Mouse (Mus musculus): ENCODE data around the gene Sp3.
A peak's percentile ranks its signal among the peaks of the same experiment; 100 is the strongest.
"Not testable (repeated sequence)": the region's sequence is repeated elsewhere in the genome, so short reads cannot be mapped to it uniquely, and the experiment has no call there.

Gene Sp3

DNA sequence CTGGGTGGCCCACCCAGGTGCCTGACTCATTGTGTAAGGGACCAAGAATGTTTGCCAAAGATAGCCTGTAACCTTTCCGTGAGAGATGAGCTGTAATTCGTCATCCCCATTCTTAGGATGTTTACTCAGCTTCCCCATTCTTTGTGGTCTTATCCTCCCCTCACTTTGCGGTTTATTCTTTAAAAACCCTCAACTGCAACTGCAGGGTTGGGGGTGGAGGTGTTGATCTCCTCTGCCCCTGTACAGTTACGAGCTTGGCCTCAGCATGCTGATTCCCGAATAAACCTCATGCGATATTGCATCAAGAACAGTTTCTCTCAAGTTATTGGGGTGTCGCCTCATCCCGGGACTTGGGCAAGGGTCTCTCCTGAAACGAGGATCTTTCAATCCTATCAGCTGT, 8.7 kb upstream of the Sp3 start:
- not testable (repeated sequence) for DNase-seq

DNA sequence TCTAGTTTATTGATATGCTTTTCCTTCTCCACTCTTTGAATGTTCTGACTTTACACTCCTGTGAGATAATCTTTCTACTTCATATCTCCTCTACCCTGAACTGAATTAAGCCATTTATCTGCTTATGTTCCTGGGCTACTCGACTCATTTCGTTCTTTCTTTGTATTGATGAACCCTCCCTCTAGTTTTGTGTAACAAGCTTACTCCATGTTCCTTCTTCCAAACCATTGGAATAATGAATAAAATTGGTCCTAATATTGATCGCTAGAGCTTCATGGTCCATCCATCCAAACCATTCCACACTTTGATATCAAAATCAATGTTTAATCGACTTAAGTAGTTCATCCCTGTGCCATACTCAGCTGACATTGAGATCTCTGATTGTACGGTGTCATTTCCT, 6.4 kb upstream of the Sp3 start, which contains the start of gene Gm11084:
Gm11084 (minus strand) TSS at position 101 of the 400 bp plus-strand sequence.
- no peak for DNase-seq

DNA sequence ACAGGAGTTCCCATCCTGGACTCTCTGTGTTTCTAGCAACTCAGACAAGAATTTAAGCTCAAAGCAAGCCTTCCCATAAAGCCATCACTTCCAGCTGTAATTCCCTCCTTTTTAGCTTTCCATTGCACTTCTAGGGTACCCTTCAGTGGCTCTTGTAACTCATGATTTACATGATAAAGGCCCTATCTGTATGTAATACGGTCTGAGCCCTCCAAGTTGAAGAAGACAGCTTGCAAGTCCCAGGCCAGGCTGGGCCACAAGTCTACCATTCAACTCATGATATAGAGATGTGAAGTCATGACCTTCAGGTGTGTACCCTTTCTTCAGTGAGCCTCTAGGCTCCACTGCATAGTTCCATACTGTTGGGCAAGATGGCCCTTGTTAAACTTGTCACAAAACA, 5.3 kb upstream of the Sp3 start:
- DNase-seq = no peak

DNA sequence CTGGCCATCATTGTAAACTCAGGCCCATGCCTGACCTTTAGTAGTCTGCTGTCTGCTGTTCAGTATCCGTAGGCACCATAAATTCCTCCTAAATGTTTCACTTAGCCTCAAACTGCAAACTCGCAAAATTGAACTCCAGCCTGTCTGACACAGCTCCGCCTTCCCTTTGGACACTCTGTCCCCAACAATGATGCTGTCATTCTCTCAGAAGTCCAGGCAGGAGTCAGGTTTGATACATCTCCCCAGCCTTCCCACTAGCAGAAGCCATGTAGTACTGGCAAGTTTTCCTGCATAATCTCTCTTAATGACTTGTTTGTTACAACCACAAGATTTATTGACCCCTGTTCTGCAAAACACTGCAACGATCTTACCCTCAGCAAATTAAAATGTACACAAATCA, 4.6 kb upstream of the Sp3 start:
- DNase-seq = no peak

DNA sequence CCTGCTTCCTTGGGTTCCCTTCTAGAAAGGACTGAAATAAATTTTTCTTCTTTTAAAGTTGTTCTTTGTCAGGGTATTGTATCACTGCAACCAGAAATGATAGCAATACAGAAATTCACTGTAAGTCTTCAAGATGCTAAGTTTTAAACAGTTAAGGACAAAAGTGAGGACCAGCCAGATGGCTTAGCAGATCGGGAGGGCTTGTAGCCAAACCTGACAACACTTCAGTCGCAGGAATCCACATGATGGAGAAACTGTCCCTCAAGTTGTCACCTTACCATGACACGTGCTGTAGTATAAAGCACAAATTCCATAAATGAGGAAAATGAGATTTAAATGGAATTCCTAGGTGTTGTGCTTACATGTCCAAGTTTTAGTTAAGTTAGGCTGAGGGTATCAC, 3.0 kb upstream of the Sp3 start:
- DNase-seq = no peak

DNA sequence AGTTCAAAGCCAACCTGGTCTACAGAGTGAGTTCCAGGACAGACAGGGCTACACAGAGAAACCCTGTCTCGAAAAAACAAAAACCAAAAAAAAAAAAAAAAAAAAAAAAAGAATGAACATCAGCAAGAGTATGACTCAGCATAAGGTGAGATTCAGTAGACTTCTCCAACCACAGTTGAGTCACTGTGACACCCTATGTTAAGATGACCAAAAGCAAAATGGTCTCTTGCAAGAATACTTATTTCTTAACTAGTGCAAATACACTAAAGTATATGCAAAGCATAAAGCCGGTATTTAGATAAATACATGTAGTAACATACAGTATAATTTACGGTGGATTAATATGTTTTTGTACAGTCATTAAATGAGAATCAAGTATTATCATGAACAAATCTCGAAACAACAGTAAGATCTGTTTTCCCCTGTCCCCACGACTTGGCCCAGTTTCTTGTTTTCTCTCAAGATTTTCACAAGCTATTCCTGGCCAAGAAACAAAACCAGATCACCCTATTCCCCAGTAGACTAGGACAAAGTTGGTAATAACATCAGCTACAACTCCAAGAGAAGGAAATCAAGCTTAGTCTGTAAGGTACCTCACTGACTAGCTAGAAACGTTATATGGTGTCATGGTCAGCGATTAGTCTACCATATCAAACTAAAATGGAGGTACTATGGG, 2.0 kb upstream of the Sp3 start:
- DNase-seq = no peak

DNA sequence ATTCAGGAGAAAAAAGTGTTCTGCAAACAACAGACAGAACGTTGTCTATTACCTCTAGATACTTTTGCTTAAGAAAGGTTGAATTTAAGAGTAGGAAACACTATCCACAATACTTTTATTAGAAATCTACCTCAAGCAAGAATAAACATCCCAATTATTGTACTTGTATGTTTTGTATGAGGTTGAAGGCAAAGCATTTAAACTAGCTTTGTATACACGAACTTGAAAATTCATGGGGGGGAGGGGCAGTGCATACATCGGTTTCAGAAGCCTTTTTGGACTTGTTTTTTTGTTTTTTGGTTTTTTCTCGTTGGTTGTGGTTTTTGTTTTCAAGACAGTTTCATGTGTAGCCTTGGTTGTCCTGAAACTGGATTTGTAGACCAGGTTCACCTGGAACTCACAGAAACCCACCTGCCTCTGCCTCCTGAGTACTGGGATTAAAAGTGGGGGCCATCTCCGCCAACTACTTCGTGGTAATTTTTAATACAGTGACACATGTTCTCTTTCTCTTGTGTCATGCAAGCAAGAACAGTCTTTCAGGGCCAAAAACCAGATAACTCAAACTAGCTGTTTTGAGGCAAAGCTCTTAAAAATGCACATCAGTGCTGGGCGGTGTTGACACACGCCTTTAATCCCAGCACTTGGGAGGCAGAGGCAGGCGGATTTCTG, 1.3 kb upstream of the Sp3 start:
- DNase-seq = peak in 1 of 2 experiments; percentile 39

DNA sequence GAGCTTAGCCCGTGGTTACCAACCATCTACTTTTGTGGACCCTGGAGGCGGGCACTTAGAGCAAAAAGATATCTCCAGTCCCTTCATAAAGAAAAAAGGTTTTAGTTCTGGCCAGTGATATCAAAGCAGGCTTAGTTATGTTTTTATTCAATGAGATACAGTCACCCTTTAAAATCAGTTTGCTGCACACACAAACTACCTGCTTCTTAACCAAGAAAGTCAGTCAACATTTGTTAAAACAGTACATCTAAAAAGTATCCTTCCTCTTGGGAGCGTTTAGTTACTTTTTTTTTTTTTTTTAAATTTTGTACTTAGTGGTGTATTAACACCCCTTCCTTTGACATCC, 802 bp upstream of the Sp3 start:
- DNase-seq = no peak

DNA sequence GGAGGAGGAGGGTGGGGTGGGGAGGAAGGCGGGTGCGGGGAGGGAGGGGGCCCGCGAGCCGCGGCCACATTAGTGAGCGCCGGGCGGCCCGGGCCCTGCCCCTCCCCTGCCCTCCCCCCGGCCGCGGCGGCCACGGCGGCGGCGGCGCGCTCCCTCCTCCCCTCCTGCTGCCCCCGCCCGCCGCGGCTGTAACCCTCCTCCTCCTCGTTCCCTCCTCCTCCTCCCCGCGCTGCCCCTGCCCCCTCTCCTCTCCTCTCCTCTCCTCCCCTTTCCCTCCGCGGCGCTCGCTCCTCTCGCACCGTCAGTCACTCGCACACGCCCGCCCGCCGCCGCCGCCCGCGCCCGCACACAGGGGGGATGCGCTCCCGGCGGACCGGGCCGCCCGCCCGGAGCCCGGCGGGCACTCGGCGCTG, 581 bp downstream of the Sp3 start:
- peak; percentile 92 to 96 for DNase-seq

DNA sequence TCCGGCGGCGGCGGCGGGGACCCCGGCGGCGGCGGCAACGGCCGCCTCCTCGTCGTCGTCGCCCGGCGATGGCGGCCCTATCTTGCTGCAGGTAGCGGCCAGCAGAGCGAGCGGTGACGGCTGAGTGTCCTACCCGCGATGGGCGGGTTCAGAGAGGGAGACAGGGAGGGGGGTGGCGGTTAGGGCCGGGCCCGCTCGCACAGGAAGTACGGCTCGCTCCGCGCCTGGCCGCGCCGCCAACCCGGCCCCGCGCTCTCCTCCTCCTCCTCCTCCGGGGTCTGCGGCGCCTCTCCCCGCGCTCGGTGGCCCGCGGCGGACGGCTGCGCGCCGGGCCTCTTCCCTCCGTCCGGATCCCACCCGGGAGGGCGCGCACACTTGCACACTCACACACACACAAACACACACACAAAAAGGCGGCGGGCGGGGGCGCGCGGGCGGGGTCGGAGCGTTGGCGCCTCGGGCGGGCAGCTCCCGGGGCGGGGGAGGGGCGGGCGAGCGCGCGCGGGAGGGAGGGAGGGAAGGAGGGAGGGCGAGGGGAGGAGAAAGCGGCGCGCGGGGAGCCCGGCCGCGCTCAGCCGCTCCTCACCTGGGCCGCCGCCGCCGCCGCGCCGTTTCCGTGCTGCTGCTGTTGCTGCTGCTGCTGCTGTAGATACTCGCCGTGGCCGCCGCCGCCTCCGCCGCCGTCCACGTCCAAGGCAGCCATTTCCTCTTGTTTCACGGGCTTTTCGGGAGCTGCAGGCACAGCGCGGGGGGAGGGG, 1.2 kb downstream of the Sp3 start:
- DNase-seq = peak; percentile 95 to 96

DNA sequence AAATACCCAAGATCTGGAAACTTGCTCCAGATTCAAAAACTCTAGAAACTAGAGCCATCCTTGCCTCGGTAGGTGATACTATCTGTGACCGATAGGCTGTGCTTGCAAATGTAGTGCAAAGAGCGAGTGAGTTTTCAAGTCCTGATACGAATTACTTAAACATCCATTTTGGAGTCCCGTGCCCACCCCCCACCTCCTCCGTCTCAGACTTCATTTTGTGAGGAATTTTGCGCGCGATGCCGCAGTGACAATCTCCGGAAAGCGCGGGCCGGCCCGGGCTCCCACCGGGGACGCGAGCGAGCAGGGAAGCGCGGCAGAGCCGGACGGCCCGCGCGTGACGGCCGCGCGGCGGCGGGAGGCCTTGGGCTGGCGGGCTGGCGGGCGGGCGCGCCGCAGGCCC, 1.8 kb downstream of the Sp3 start:
- DNase-seq = peak; percentile 76 to 78

DNA sequence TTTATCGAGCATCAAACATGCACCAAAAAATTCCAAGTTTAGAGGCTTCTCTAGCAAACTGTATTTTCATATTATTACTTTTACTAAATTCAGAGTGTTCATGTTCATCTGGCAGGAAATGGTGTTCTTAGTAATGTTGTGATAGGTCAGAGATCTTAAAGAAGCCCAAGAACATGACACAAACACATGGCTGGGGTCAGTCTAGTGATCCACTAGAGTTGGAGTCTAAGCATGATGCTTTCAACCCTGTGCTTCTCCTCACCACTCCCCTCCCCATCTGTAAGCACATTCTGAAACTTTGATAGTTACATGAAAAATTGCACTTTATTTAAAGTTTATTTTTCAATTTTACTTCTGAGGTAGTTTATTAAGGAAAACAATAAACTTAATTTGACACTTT, 3.0 kb downstream of the Sp3 start:
- DNase-seq = no peak

DNA sequence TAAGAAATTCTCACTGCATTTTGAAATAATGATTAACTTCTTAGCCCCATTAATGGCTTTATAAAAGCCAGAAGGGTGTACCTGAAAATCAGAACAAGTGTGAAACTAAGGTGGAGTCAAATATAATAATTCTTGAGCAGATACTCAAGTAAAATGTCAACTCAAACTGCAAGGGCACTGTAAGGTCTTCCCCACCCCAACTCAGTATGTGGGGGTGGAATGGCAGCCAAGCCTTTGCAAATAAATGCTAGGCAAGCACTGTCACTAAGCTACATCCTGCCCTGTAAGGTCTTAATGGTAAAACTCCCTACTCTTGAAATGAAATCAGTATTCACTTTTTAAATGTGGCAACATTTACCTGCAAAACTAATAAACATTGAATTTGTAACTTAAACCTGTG, 4.2 kb downstream of the Sp3 start:
- DNase-seq = no peak

DNA sequence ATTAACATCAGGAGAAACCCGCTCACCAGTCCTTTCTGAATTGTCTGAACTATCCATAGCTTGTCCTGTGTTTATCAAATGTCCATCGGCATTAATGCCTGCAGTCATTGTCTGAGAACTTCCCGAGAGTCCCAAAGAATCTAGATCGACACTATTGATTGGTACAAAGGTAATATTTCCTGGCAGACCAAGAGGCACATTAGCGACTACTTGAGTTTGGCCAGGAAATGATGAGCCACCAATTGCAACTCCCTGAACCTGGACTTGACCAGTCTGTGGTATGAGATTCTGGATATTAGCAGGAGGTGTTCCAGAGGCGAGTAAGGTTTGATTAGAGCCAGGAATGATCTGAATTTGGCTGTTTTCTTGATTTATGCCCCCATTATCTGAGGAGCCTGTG, 9.4 kb downstream of the Sp3 start:
- DNase-seq = no peak

DNA sequence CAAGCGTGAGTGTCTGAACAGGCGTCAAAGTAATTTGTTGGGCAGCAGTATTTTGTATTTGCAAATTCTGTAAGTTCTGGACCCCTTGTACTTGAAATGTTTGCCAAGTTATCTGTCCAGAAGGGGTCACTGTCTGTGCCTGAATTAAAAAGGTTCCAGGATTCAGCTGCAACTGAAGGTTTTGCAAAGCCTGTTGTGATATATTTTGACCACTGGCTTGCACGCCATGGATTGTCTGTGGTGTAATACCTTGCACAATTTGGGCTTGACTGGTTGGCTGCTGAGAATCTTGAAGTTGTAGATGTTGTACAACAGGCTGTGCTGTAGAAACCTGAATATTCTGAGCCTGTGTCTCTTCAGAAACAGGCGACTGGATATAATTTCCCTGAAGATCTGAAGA, 9.9 kb downstream of the Sp3 start:
- peak in 1 of 2 experiments; percentile 15 for DNase-seq

DNA sequence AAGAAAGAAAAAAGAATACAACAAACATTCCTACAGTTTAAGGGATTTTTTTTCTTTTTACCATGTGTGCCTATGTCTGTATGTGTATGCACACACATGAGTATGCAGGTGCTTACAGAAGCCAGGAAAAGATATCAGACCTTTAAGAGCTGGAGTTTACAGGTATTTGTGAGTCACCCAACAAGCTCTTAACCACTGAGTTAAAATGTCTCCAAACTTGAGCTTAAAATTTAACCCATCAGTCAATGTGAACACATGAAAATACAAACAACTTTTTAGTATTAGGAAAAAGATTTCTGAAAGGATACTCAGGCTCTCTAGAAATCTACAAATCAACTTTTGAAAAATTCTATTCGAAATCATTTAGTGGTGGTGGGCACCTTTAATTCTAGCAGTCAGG, 11.7 kb downstream of the Sp3 start:
- DNase-seq = no peak

DNA sequence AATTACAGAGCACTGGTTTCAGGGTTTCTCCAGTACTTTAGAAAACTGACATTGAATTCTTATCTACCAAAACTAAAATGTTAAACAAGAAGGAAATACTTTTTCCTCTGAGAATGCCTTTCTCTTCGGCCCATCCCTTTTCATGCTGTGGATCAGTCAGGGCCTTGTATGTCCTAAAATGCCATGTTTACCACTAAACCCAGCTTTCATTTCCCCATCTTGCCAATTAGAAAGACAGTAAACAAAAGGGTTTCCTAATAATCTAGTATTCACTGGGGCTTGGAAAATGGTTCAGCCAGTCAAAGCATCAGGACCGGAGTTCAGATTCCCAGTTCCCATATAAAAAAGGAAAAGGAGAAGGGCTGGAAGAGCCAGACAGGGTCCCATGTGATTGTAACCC, 14.8 kb downstream of the Sp3 start:
- DNase-seq = no peak

DNA sequence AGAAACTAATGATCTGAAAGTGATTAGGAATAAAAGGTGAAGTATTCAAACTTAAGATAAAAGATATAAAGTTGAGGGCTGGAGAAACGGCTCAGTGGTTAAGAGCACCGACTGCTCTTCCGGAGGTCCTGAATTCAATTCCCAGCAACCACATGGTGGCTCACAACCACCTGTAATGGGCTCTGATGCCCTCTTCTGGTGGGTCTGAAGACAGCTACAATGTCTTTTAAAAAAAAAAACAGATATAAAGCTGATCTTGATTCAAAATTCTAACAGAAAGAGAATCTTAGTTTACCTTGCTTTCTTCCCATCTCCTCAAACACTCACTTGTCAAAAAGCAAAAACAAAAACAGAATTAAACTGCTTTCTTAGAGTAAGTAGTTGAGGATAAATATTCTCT, 23.8 kb downstream of the Sp3 start:
- no peak for DNase-seq

DNA sequence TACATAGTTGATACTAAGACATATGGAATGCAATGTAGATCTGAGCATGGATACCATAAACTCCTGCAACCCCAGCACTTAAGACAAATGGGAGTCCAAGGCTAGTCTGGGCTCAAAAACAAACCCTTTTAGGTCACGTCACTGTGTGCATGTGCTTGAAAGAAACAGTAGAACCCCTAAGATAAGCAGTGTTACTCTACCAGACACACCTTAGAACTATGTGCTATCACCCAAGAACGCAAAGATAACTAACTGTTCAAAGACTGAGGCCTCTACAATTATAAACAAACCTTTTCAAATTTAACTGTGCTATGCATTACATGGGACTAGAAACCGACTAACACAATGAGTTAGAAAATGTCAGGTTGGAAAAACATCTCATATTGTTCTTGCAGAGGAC, 27.3 kb downstream of the Sp3 start:
- no peak for DNase-seq

DNA sequence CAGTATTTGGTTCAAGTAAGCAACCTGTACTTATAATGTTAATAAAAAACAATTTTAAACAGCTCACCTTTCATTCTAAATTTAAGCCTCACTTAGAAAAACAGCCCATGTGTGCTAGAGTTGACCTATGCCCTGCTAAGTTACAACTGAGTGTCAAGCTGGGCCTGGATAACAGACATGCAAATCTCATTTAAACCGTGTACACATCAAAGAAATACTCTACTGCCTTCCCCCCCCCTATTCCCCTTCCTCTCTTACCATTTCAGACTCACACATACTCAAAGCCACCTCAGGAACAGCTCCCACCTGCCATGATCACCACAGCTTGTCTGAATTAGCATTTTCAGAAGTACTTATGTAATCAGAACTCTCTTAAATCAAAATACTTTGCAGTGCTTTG, 44.3 kb downstream of the Sp3 start:
- DNase-seq = no peak

DNA sequence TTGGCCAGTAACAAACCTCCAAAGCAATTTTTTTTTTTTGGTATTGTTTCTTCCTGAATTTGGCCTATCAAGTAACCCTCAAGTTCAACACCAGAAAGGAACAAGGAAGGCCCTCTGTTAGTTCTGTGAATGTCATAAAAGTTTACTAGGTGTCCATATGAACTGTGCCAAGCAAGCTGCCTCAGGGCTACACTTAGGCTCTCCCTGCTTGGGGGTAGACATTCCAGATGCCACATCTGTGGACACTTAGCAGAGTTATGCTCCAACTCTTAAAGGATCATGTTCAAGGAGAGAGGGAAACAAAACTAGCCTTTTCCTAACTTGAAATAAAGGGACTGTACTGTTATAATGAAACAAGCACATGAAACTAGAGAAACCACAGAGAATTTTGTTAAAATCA, 48.1 kb downstream of the Sp3 start:
- no peak for DNase-seq

DNA sequence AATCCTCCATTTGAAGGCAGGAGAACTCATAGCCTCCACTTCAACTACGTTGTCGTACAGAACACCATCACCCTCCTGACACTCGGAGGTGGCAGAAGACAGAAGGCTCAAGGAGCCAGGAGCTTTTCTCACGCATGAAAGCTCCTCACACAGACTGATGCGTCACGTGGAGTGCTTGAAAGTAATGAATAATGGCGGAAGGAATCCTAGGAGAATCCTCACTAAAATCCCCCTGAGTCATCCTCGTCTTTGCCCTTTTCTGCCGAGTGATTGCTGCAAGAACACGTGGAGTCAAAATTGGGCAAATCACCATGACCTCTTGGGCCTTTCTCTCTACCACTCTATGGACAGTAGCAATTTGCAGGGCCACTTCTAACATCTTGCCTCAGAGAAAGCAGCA, 55.3 kb downstream of the Sp3 start:
- peak; percentile 47 to 48 for DNase-seq

DNA sequence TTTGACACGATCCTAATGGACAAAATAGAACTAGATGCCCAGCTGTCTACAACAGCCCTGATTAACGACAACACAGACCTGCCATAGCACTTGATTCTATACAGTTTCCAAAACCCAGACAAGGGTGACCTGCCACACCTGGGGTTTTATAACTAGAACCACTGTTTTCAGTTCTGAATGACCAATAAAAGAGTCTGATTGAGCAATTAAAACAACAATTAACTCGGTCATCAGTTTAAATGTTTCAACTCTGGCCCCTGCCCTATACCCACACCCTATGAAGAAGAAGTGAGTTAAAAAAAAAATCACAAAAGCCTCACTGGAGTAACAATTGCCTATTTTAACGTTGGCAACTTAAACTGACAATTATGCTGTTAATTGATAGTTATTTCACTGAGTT, 64.1 kb downstream of the Sp3 start:
- DNase-seq = no peak

DNA sequence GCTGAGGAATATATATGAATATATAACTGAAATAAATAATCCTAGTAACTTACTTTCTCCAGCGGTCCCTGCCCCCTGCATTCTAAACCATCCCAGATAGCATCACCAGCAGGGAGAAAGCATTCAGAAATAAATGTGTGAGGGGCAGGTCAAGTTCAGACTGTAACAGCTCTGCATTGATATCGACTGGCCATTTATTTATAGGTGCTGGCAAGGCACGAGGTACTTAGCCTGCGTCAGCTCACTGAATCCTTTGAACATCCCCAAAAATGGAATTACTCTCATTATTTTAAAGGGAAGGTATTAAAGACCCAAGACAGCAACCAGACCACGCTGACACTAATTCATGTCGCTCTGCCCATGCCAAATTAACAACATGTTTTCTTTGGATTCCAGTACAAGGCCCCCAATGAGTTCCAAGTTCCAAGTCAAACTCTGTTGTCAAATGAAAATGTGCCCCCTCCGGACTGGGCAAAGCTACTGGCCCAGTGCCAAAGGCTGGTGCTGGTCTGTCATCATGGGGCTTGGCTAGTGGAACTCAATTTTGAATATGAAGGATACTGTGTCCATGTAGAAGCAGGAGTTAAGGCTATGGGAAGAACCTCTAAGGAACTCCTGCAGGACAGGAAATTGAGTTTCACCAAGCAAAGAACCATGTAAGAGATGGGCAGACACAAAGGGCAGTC, 64.9 kb downstream of the Sp3 start:
- DNase-seq = peak; percentile 68 to 76
